Mouse (Mus musculus) testis, adult 2 months (tissue): ENCODE measurements at regions not wholly inside any gene's neighbourhood (a gene's known extent, or its start where the extent isn't known, plus 50 kb on each side); places are given as distances from the start of the nearest gene placed in this dataset.

Experiments used
- H3K27ac ChIP-seq: fragments of 200-500 bp; 2 replicates; pipeline ENCODE4 v1.5.1; 2012; ENCODE audit warnings: low read depth, low read length; ENCODE audit not compliant: control insufficient read depth, insufficient read depth
- H3K27me3 ChIP-seq: fragments of 200-500 bp; 2 replicates; pipeline ENCODE4 v1.6.1; 2012; ENCODE audit warnings: mild to moderate bottlenecking, low read length, moderate library complexity; ENCODE audit not compliant: control insufficient read depth, insufficient read depth
- H3K36me3 ChIP-seq: fragments of 200-500 bp; 2 replicates; pipeline ENCODE4 v1.6.1; 2012; ENCODE audit warnings: mild to moderate bottlenecking, low read length; ENCODE audit not compliant: control insufficient read depth, insufficient read depth
- H3K4me1 ChIP-seq: fragments of 200-500 bp; 2 replicates; pipeline ENCODE4 v1.6.1; 2012; ENCODE audit warnings: low read length; ENCODE audit not compliant: control insufficient read depth, insufficient read depth
- H3K4me3 ChIP-seq: fragments of 200-500 bp; 2 replicates; pipeline ENCODE4 v1.5.1; 2012; ENCODE audit warnings: low read depth, mild to moderate bottlenecking, low read length, moderate library complexity, mixed read lengths; ENCODE audit not compliant: control insufficient read depth
- CTCF ChIP-seq: fragments of 200-500 bp; IDR thresholded peaks from 2 replicates; pipeline ENCODE4 v1.5.1; 2012; ENCODE audit warnings: low read depth, mild to moderate bottlenecking, inconsistent platforms, low read length, moderate library complexity; ENCODE audit not compliant: control insufficient read depth, insufficient read depth, insufficient replicate concordance
- POLR2A ChIP-seq: fragments of 200-500 bp; IDR thresholded peaks from 2 replicates; pipeline ENCODE4 v1.6.1; 2012; ENCODE audit warnings: low read depth, mild to moderate bottlenecking, inconsistent platforms, low read length, moderate library complexity; ENCODE audit not compliant: control insufficient read depth

DNA sequence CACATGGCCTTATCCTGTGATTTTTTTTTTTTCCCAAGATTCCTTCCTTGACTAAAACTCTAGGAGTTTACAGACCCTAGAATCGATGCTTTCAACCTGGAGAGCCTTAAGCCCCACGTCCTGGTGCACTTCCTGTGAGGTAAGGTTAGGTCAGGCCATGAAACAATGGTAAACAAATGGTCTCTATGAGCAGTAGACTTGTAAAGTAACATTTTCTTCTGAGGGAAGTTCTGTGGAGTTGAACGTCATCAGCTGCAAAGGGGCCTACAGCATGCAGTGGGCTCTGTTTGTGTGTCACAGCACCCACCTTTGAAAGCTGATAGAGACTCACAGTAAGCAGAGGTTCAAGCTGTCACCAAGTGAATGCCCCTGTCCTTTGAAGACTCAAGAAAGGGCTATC lies 87.3 kb upstream of the Eomes start:
- Histone ChIP-seq H3K4me3 (peak overlapping the region; percentile 43; the same call in 1 of the 2 replicates), H3K27me3 (no peaks in the 10 kb centered on the region), H3K4me1 (peaks cover 3% of the 10 kb centered on the region; the same call in 1 of the 2 replicates), H3K27ac (no peak overlapping the region; the same call in 1 of the 2 replicates), H3K36me3 (no peaks in the 10 kb centered on the region)
- TF ChIP-seq POLR2A (no peak), CTCF (no peak)

DNA sequence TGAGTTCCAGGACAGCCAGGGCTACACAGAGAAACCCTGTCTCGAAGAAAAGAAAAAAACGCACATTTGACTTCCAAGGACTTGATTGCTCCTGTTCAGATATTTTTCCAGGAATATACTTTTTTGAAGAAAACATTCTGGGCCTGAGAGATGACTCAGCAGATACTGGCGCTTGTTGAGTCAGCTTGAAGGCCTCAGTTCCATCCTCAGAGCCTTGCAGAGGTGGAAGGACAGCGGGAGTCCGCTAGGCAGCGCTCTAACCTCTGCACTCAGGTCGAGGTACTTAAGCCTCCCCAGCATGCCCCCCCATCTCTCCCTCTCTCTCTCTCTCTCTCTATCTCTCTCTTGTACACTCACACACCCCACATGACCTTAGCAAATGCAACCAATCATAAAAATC lies 86.3 kb upstream of the Eomes start:
- Histone ChIP-seq H3K27me3 (no peaks in the 10 kb centered on the region), H3K4me3 (no peak overlapping the region; the same call in 1 of the 2 replicates), H3K36me3 (no peaks in the 10 kb centered on the region), H3K4me1 (peaks cover 3% of the 10 kb centered on the region; the same call in 1 of the 2 replicates), H3K27ac (no peak overlapping the region)
- TF ChIP-seq CTCF = no peak

DNA sequence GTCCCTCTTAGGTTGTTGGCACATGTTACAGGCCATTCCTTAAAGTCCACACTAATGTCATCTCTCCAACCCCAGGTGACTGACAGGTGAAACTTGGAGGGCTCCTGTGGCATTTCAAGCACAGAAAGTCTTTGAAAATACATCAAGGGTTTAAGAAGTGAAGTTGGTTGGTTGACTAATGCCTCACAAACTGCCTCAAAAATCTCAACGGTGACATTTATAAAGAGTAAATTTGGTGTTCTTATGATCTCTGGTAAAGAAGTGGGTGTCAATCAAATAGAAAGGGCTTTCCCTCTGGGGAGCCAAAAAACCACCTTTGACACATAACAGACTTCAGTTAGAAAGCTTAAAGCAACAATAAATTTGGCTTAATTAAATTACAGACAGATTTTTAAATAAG lies 85.2 kb upstream of the Eomes start:
- Histone ChIP-seq H3K4me1 (peaks cover 3% of the 10 kb centered on the region; the same call in 1 of the 2 replicates), H3K27ac (no peak overlapping the region), H3K36me3 (no peaks in the 10 kb centered on the region), H3K27me3 (no peaks in the 10 kb centered on the region), H3K4me3 (no peak overlapping the region)
- no peak for TF ChIP-seq POLR2A
- TF ChIP-seq CTCF = no peak

DNA sequence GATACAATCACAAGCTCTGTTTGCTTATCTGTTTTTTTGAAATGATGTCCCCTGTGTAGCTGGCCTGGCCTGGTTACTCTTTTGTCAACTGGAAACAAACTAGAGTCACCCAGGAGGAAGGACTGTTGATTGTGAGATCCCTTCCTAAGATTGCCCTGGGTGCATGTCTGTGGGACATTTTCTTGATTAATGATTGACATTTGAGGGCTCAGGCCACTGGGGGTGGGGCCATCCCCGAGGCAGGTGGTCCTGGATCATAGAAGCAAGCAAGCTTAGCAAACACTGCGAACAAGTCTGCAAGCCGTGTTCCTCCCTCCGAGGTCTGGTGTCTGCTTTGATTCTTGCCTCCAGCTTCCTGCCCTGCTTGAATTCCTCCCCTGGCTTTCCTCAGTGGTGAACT lies 84.4 kb upstream of the Eomes start:
- Histone ChIP-seq H3K4me3 (no peak overlapping the region), H3K27me3 (no peaks in the 10 kb centered on the region), H3K4me1 (peaks cover 3% of the 10 kb centered on the region; the same call in 1 of the 2 replicates), H3K27ac (no peak overlapping the region), H3K36me3 (no peaks in the 10 kb centered on the region)
- no peak for TF ChIP-seq CTCF
- TF ChIP-seq POLR2A = no peak

DNA sequence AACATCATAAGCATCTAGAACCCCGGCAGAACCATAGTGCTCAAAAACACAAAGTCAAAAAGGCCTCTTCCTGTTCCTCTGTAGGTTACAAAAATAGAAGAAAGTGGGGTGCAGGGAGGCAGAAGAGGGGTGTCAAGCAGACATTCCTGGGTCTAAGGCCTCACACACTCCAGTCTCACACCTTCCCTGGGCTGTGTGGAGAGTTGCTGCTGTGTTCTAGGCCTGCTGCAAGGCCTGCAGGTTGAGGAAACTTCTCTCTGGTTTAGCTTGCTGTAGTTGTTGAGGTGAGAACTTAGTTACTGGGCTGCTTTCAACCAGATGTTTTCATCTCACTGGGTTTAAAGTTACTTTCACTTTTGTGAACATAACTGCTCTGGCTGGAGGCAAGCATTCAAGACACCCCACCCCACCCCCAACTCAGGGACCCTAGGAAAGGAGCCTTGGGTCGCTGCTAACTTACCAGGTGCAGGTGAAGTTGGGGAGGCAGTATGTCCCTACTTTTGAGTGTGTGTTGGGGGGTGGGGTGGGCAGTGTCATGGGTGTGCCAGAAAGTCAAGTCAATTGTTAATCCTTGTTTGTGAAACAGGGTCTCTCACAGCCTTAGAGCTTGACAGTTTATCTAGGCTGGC lies 81.5 kb upstream of the Eomes start:
- TF ChIP-seq POLR2A (no peak), CTCF (no peak)
- Histone ChIP-seq H3K27me3 (no peaks in the 10 kb centered on the region), H3K36me3 (no peaks in the 10 kb centered on the region), H3K27ac (no peak overlapping the region), H3K4me3 (no peak overlapping the region), H3K4me1 (no peaks in the 10 kb centered on the region)

DNA sequence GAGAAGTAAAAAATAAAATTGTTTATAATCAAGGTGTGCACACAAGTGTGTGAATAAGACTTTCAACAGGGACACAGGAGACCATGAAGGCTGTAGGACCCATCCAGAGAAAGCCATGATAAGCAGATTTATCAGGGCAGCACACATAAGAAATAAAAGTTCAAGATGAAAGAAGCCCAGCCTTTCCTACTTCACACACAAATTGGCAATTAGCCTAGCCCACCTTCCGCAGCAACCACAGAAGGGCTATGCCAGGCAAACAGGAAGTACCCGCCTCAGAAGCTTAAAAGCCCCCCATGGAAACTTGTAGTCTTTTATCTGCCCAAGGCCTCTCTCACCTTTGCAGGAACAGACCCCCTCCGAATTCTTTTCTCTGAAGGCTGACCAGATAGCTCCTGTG lies 77.5 kb upstream of the Eomes start:
- Histone ChIP-seq H3K36me3 (no peaks in the 10 kb centered on the region), H3K4me3 (no peak overlapping the region), H3K27me3 (no peaks in the 10 kb centered on the region), H3K27ac (no peak overlapping the region), H3K4me1 (no peaks in the 10 kb centered on the region)
- TF ChIP-seq CTCF = no peak
- TF ChIP-seq POLR2A = no peak

DNA sequence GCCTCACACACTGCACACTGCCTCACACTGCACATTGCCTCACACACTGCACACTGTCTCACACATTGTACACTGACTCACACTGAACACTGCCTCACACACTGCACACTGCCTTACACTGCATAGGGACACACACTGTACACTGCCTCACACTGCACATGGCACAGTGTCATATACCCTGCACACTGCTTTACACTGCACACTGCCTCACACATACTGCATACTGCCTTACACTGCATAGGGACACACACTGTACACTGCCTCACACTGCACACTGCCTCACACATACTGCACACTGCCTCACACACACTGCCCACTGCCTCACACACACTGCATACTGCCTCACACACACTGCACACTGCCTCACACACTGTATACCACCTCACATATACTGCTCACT lies 76.8 kb upstream of the Eomes start:
- H3K27me3 ChIP-seq = no peaks in the 10 kb centered on the region
- no peaks in the 10 kb centered on the region for H3K4me1 ChIP-seq
- H3K27ac ChIP-seq = no peak overlapping the region
- H3K36me3 ChIP-seq = no peaks in the 10 kb centered on the region
- TF ChIP-seq POLR2A = no peak
- no peak; the same call in 1 of the 2 replicates for TF ChIP-seq CTCF
- no peak overlapping the region for H3K4me3 ChIP-seq
